Mouse (Mus musculus) spleen, postnatal 36 days (tissue): ENCODE results near the gene Rem2.

Experiments
- DNase-seq, 2 experiments: peaks; one replicate each; pipeline ENCODE4 v3.0.0; 2022; ENCODE audit warnings: low spot score in 2 of 2, mixed read lengths in 1 of 2

The Rem2 gene

GRCm38 (mm10) chr14:54492345-54493131 is 16.6 kb downstream of the Rem2 start:
- DNase-seq, result peak in 1 of 2 experiments; percentile 32

GRCm38 (mm10) chr14:54493236-54493635 is 17.3 kb downstream of the Rem2 start:
- no peak for DNase-seq

GRCm38 (mm10) chr14:54494234-54494633 is 18.3 kb downstream of the Rem2 start:
- DNase-seq, result peak; percentile 70 to 72

- DNase-seq, result no peak
Measured at GRCm38 (mm10) chr14:54496706-54497105, 20.8 kb downstream of the Rem2 start.

GRCm38 (mm10) chr14:54499330-54499729 is 23.4 kb downstream of the Rem2 start:
- no peak for DNase-seq

GRCm38 (mm10) chr14:54501365-54501764 is 25.5 kb downstream of the Rem2 start:
- no peak for DNase-seq

- DNase-seq, result no peak
Measured at GRCm38 (mm10) chr14:54503092-54503491, 27.2 kb downstream of the Rem2 start.

GRCm38 (mm10) chr14:54509774-54510173 is 33.9 kb downstream of the Rem2 start:
- no peak for DNase-seq

GRCm38 (mm10) chr14:54516710-54517310 is 40.9 kb downstream of the Rem2 start:
- no peak for DNase-seq

- DNase-seq, result no peak
Measured at GRCm38 (mm10) chr14:54523600-54523999, 47.7 kb downstream of the Rem2 start.

GRCm38 (mm10) chr14:54527227-54528006 is 51.5 kb downstream of the Rem2 start:
- DNase-seq, result no peak

GRCm38 (mm10) chr14:54528007-54528393 is 52.1 kb downstream of the Rem2 start:
- no peak for DNase-seq

GRCm38 (mm10) chr14:54528446-54529111 is 52.7 kb downstream of the Rem2 start:
- DNase-seq, result peak; percentile 63 to 69
